Mouse (Mus musculus) mouse embryonic stem cell (cell line): Measurements from ENCODE around the gene Cops7a.

Source experiments
- in situ Hi-C, 2 experiments: fragments of 300-500 bp; cut with MboI; formaldehyde crosslinking; loops; 1 replicate in 1 of 2; 3 replicates in 1 of 2; pipeline ENCODE4 v1.14.3; 2019 to 2020; ENCODE audit warnings: low sequenced_read_pairs in 2 of 2, low pct_unique_long_range_greater_than_20kb in 1 of 2, mixed read lengths in 1 of 2; ENCODE audit not compliant: unreplicated experiment in 1 of 2

Gene Cops7a

GRCm38 (mm10) chr6:124965088-124965719 is at the start of gene Cops7a:
Gene Cops7a (minus strand): TSS chr6:124965538.
- in situ Hi-C loops: no loop called here

- in situ Hi-C loops: no loop called here
Measured at GRCm38 (mm10) chr6:125009181-125010073, 44.1 kb upstream of the Cops7a start.

GRCm38 (mm10) chr6:125009129-125009180 is 43.6 kb upstream of the Cops7a start, which contains the start of gene Zfp384:
Gene Zfp384 (plus strand): TSS chr6:125009145.
- in situ Hi-C loops: no loop called here

GRCm38 (mm10) chr6:125008586-125009128 is 43.3 kb upstream of the Cops7a start:
- in situ Hi-C loops: no loop called here

- in situ Hi-C loops: no loop called here
Measured at GRCm38 (mm10) chr6:125008060-125008459, 42.7 kb upstream of the Cops7a start.

- in situ Hi-C loops: no loop called here
Measured at GRCm38 (mm10) chr6:125005086-125005485, 39.7 kb upstream of the Cops7a start.

- in situ Hi-C loops: no loop called here
Measured at GRCm38 (mm10) chr6:125003706-125004105, 38.4 kb upstream of the Cops7a start.

GRCm38 (mm10) chr6:124999546-124999945 is 34.2 kb upstream of the Cops7a start:
- in situ Hi-C loops: no loop called here

- in situ Hi-C loops: no loop called here
Measured at GRCm38 (mm10) chr6:124999091-124999490, 33.8 kb upstream of the Cops7a start.

GRCm38 (mm10) chr6:124998066-124998465 is 32.7 kb upstream of the Cops7a start:
- in situ Hi-C loops: no loop called here

GRCm38 (mm10) chr6:124996551-124997501 is 31.5 kb upstream of the Cops7a start, which contains the start of gene Pianp:
Gene Pianp (plus strand): TSS chr6:124996694.
- in situ Hi-C loops: no loop called here

GRCm38 (mm10) chr6:124995831-124996403 is 30.6 kb upstream of the Cops7a start:
- in situ Hi-C loops: no loop called here

GRCm38 (mm10) chr6:124995246-124995645 is 29.9 kb upstream of the Cops7a start:
- in situ Hi-C loops: no loop called here

GRCm38 (mm10) chr6:124993876-124994275 is 28.5 kb upstream of the Cops7a start:
- in situ Hi-C loops: no loop called here

GRCm38 (mm10) chr6:124993365-124993764 is 28.0 kb upstream of the Cops7a start:
- in situ Hi-C loops: no loop called here

GRCm38 (mm10) chr6:124992241-124992640 is 26.9 kb upstream of the Cops7a start:
- in situ Hi-C loops: no loop called here

- in situ Hi-C loops: no loop called here
Measured at GRCm38 (mm10) chr6:124967766-124968165, 2.4 kb upstream of the Cops7a start.

GRCm38 (mm10) chr6:124966466-124967118 is 1.3 kb upstream of the Cops7a start:
- in situ Hi-C loops: no loop called here
